ENCODE assay signal across 8 mouse cellular contexts in genomic region chr14:25459998-25460800, GRCm38 (mm10). TPM values are rescaled to one million over a fixed set of nuclear protein-coding genes. Genes with fewer than 3 reads are reported as not detected.
DNase-seq lines count a peak whose midpoint lies in the region; ATAC-seq and TF ChIP-seq lines count a peak whose summit lies in the region.

No protein-coding gene starts in this region.

- no peak for TF ChIP-seq CTCF in C2C12 (IDR thresholded peaks at IDR 0.05; ENCODE audit: control insufficient read depth, insufficient read depth, insufficient read length)
- TF ChIP-seq CTCF in heart, postnatal 0 days (IDR thresholded peaks at IDR 0.05; ENCODE audit: low read depth) = no peak
- TF ChIP-seq CTCF in small intestine, adult 2 months (IDR thresholded peaks at IDR 0.05; ENCODE audit: extremely low read depth, insufficient read length, insufficient replicate concordance, low read depth, low read length) = no peak

- H3K79me2 ChIP-seq in C2C12 (ENCODE audit: control insufficient read depth, insufficient read depth) = peaks cover 61% of the 10 kb centered on the region

- WGBS in embryonic facial prominence, embryonic 15.5 days = under 1% methylated on average over 55 of the region's 63 CpGs
- under 1% methylated on average over 58 of the region's 63 CpGs for WGBS in heart, postnatal 0 days
- under 1% methylated on average over 63 of the region's 63 CpGs for WGBS in small intestine, adult 2 months

- TF ChIP-seq POLR2A in small intestine, adult 2 months (IDR thresholded peaks at IDR 0.05; ENCODE audit: low read depth, low read length) = no peak; the same call in 1 of the 2 replicates

- H3K4me3 ChIP-seq in C2C12 (ENCODE audit: insufficient read depth, poor library complexity, severe bottlenecking) = peak overlapping the region; percentile 74
- peak overlapping the region; percentile 75 for H3K4me3 ChIP-seq in embryonic facial prominence, embryonic 15.5 days (replicated peaks)
- H3K4me3 ChIP-seq in heart, postnatal 0 days (ENCODE audit: low read depth, low read length) = peak overlapping the region; percentile 89
- peak overlapping the region; percentile 98 for H3K4me3 ChIP-seq in megakaryocyte, embryonic 14.5 days (replicated peaks)
- H3K4me3 ChIP-seq in small intestine, adult 2 months (ENCODE audit: low read depth, low read length) = peak overlapping the region; percentile 97

- DNase-seq in adrenal gland, adult (ENCODE audit: inconsistent age in 2 of 2, low spot score in 1 of 2) = peak; percentile 74 to 92
- peak; percentile 61 for DNase-seq in heart, postnatal 0 days (ENCODE audit: low spot score)
- peak; percentile 77 to 90 for DNase-seq in kidney, postnatal 25 days
- no peak for DNase-seq in layer of hippocampus, adult 11-12 months (ENCODE audit: low spot score)

- no peak for TF ChIP-seq EP300 in heart, postnatal 0 days (IDR thresholded peaks at IDR 0.05; ENCODE audit: low read depth)

- peak overlapping the region; percentile 99 for H3K27ac ChIP-seq in embryonic facial prominence, embryonic 15.5 days (replicated peaks)
- H3K27ac ChIP-seq in heart, postnatal 0 days (ENCODE audit: low read depth) = peak overlapping the region; percentile 100
- H3K27ac ChIP-seq in small intestine, adult 2 months (ENCODE audit: insufficient read depth, low read depth, low read length) = peak overlapping the region; percentile 98

- no peak for ATAC-seq in embryonic facial prominence, embryonic 15.5 days (ENCODE audit: insufficient number of reproducible peaks, low FRiP score, low TSS enrichment, low read depth)
- ATAC-seq in heart, postnatal 0 days (ENCODE audit: insufficient read depth, low read depth) = 0 out of 2 replicates have a peak, but pooled peaks have one; percentile 0

- H3K27me3 ChIP-seq in C2C12 (ENCODE audit: control insufficient read depth, insufficient read depth, insufficient read length) = no peaks in the 10 kb centered on the region
- H3K27me3 ChIP-seq in embryonic facial prominence, embryonic 15.5 days = no peaks in the 10 kb centered on the region
- no peaks in the 10 kb centered on the region for H3K27me3 ChIP-seq in heart, postnatal 0 days (ENCODE audit: control insufficient read depth, insufficient read depth, low read length)
- peaks cover 16% of the 10 kb centered on the region for H3K27me3 ChIP-seq in megakaryocyte, embryonic 14.5 days (replicated peaks)
- no peaks in the 10 kb centered on the region for H3K27me3 ChIP-seq in small intestine, adult 2 months (ENCODE audit: control insufficient read depth, insufficient read depth, low read length)

- H3K4me2 ChIP-seq in embryonic facial prominence, embryonic 15.5 days (replicated peaks) = peak overlapping the region; percentile 87
- peak overlapping the region; percentile 89 for H3K4me2 ChIP-seq in heart, postnatal 0 days (ENCODE audit: low read depth, low read length)

- no peaks in the 10 kb centered on the region for H3K9me3 ChIP-seq in embryonic facial prominence, embryonic 15.5 days (replicated peaks)
- H3K9me3 ChIP-seq in heart, postnatal 0 days (replicated peaks; ENCODE audit: control insufficient read depth, low read length) = no peaks in the 10 kb centered on the region
- H3K9me3 ChIP-seq in megakaryocyte, embryonic 14.5 days = no peaks in the 10 kb centered on the region

- H3K36me3 ChIP-seq in C2C12 (ENCODE audit: control insufficient read depth, insufficient read depth) = no peaks in the 10 kb centered on the region
- H3K36me3 ChIP-seq in embryonic facial prominence, embryonic 15.5 days = no peaks in the 10 kb centered on the region
- H3K36me3 ChIP-seq in heart, postnatal 0 days (replicated peaks; ENCODE audit: control insufficient read depth, insufficient read depth, low read length) = no peaks in the 10 kb centered on the region
- H3K36me3 ChIP-seq in megakaryocyte, embryonic 14.5 days (replicated peaks; ENCODE audit: low read length) = no peaks in the 10 kb centered on the region
- no peaks in the 10 kb centered on the region for H3K36me3 ChIP-seq in small intestine, adult 2 months (ENCODE audit: control insufficient read depth, insufficient read depth, low read length)

- peak overlapping the region; percentile 89 for H3K9ac ChIP-seq in embryonic facial prominence, embryonic 15.5 days
- H3K9ac ChIP-seq in heart, postnatal 0 days (replicated peaks; ENCODE audit: low read depth, low read length) = peak overlapping the region; percentile 90

- H3K4me1 ChIP-seq in embryonic facial prominence, embryonic 15.5 days = peaks cover 69% of the 10 kb centered on the region
- peaks cover 35% of the 10 kb centered on the region for H3K4me1 ChIP-seq in heart, postnatal 0 days (ENCODE audit: control insufficient read depth, insufficient read depth)
- peaks cover 66% of the 10 kb centered on the region for H3K4me1 ChIP-seq in megakaryocyte, embryonic 14.5 days
- H3K4me1 ChIP-seq in small intestine, adult 2 months (ENCODE audit: control insufficient read depth, insufficient read depth, insufficient read length, low read length) = peaks cover 39% of the 10 kb centered on the region

- H3ac ChIP-seq in C2C12 (ENCODE audit: control insufficient read depth, insufficient read length, low read depth) = peak overlapping the region; percentile 96

- H3K79me3 ChIP-seq in C2C12 (ENCODE audit: low read depth) = peaks cover 53% of the 10 kb centered on the region

TF ChIP-seq in C2C12, 6 proteins besides CTCF, POLR2A, EP300 and RAD21:
- TF ChIP-seq MYOG (IDR thresholded peaks at IDR 0.05; ENCODE audit: control insufficient read depth, extremely low read depth, insufficient read length) (no peak), MYOD1 (IDR thresholded peaks at IDR 0.05; ENCODE audit: control insufficient read depth, insufficient read length, low read depth) (no peak), CEBPB (IDR thresholded peaks at IDR 0.05; ENCODE audit: low read depth) (no peak), FOSL1 (IDR thresholded peaks at IDR 0.05; ENCODE audit: insufficient read depth, low read length, poor library complexity, severe bottlenecking) (no peak), MAX (IDR thresholded peaks at IDR 0.05) (peak; percentile 7)

RNA-seq across cellular contexts. Expression of gene Zmiz1, which starts 1.2 kb away (rescaled TPM):
- polyA plus RNA-seq in C2C12 (2012; fragmentation: generic; extraction: Trizol) = 27.3 TPM
- polyA plus RNA-seq in embryonic facial prominence, embryonic 15.5 days (2015; fragmentation: Nextera tagmentation; extraction: Ambion mirVana) = 38.7 and 40.1 TPM in 2 replicates
- total RNA-seq in heart, postnatal 0 days (2014; rRNA removed; ENCODE audit: low replicate concordance) = 41.0 and 47.8 TPM in 2 replicates
- 12.4 and 13.8 TPM in 2 replicates for polyA plus RNA-seq in heart, postnatal 0 days (2015; fragmentation: Nextera tagmentation; extraction: Ambion mirVana)
- polyA plus RNA-seq in megakaryocyte, embryonic 14.5 days (2012; ENCODE audit: insufficient read depth, low replicate concordance) = 18.1 and 54.1 TPM in 2 replicates
- 35.0 and 91.5 TPM in 2 replicates for polyA plus RNA-seq in small intestine, adult 2 months (2012; rRNA removed)
